Mouse (Mus musculus): ENCODE data around the gene Espn. TPM values are rescaled to one million over a fixed set of nuclear protein-coding genes. Genes with fewer than 3 reads are reported as not detected.
A peak's percentile ranks its signal among the peaks of the same experiment; 100 is the strongest.

Gene Espn
- polyA plus RNA-seq, 1 experiment from 2014 or later = 0.31 TPM

GRCm38 (mm10) chr4:152130771-152131653 is 21.2 kb downstream of the Espn start:
- H3K9ac ChIP-seq = no peak overlapping the region
- H3K27ac ChIP-seq (replicated peaks) = 0 out of 2 replicates have a peak overlapping the region, but pooled peaks have one; percentile 33
- H3K36me3 ChIP-seq = no peaks in the 10 kb centered on the region
- peaks cover 33% of the 10 kb centered on the region for H3K4me1 ChIP-seq (replicated peaks)
- ATAC-seq (ENCODE audit: low FRiP score, low read depth) = peak; percentile 78
- WGBS = under 1% methylated on average over 85 of the region's 85 CpGs
- H3K4me3 ChIP-seq = peak overlapping the region; percentile 31
- H3K4me2 ChIP-seq = peak overlapping the region; percentile 53
- H3K27me3 ChIP-seq = peaks cover 84% of the 10 kb centered on the region
- H3K9me3 ChIP-seq = no peaks in the 10 kb centered on the region

DNA sequence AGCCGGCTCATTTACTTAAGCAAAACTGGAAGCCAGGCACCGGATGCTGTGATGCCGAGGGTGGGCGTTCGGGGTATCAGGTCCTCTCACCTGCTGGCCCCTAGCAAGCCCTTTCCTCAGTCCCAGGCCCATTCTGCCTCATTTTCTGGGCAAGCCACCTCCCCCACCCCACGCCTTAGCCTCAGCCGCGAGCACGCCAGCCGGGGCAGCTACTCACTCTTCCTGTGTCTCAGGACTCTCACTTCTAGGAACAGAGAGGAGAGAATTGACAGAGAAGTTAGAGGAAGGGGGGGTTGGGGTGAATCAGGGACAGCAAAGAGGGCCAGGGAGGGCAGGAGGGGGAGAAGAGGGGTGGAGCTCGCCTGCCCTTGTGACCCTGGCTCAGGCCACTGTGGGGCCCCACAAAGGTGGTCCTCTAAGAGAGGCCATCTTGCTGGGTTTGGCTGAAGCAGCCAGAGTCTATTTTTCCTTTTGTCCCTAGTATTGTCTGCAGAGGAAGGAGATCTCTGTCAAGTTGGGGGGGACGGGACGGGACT is 22.7 kb downstream of the Espn start:
- 21% methylated on average over 13 of the region's 13 CpGs for WGBS
- H3K4me3 ChIP-seq = no peak overlapping the region
- ATAC-seq (ENCODE audit: low FRiP score, low read depth) = no peak
- no peaks in the 10 kb centered on the region for H3K9me3 ChIP-seq
- H3K36me3 ChIP-seq = no peaks in the 10 kb centered on the region
- H3K9ac ChIP-seq = no peak overlapping the region
- no peak overlapping the region for H3K27ac ChIP-seq (replicated peaks)
- peaks cover 43% of the 10 kb centered on the region for H3K4me1 ChIP-seq (replicated peaks)
- peaks cover 96% of the 10 kb centered on the region for H3K27me3 ChIP-seq
- H3K4me2 ChIP-seq = no peak overlapping the region

GRCm38 (mm10) chr4:152128784-152129183 is 23.4 kb downstream of the Espn start:
- peaks cover 43% of the 10 kb centered on the region for H3K4me1 ChIP-seq (replicated peaks)
- no peak overlapping the region for H3K4me2 ChIP-seq
- no peak for ATAC-seq (ENCODE audit: low FRiP score, low read depth)
- no peaks in the 10 kb centered on the region for H3K36me3 ChIP-seq
- H3K27ac ChIP-seq (replicated peaks) = no peak overlapping the region
- no peak overlapping the region for H3K9ac ChIP-seq
- WGBS = 49% methylated on average over 5 of the region's 5 CpGs
- peaks cover 96% of the 10 kb centered on the region for H3K27me3 ChIP-seq
- no peak overlapping the region for H3K4me3 ChIP-seq
- no peaks in the 10 kb centered on the region for H3K9me3 ChIP-seq

DNA sequence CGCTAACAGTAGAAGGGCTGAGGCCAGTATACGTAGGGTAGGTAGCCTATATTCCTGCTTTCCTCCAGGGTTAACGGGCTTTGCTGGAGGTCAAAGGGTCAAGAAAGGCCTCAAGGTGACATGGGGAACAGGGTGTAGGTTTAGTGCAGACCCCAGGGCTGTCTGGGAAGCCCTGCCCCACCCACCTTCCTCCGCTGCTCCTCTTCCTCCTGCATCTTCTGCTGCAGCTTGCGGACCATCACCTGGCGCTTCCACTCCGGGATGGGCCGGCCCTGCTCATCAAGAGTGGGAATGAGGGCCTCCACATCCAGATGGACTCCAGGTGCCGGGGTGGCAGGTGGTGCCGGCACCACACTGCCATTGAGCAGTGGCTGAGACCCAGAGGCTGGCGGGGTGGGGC is 24.3 kb downstream of the Espn start:
- peaks cover 96% of the 10 kb centered on the region for H3K27me3 ChIP-seq
- H3K9me3 ChIP-seq = no peaks in the 10 kb centered on the region
- H3K4me1 ChIP-seq (replicated peaks) = peaks cover 43% of the 10 kb centered on the region
- no peak overlapping the region for H3K27ac ChIP-seq (replicated peaks)
- no peak overlapping the region for H3K4me2 ChIP-seq
- no peak overlapping the region for H3K9ac ChIP-seq
- no peaks in the 10 kb centered on the region for H3K36me3 ChIP-seq
- ATAC-seq (ENCODE audit: low FRiP score, low read depth) = no peak
- 83% methylated on average over 11 of the region's 11 CpGs for WGBS
- H3K4me3 ChIP-seq = no peak overlapping the region

GRCm38 (mm10) chr4:152126026-152126920 is 25.9 kb downstream of the Espn start:
- WGBS = 3% methylated on average over 65 of the region's 65 CpGs
- ATAC-seq (ENCODE audit: low FRiP score, low read depth) = no peak
- Histone ChIP-seq H3K4me2 (peak overlapping the region; percentile 55), H3K4me1 (replicated peaks) (peaks cover 30% of the 10 kb centered on the region), H3K27me3 (peaks cover 96% of the 10 kb centered on the region), H3K9ac (no peak overlapping the region), H3K27ac (replicated peaks) (no peak overlapping the region), H3K9me3 (no peaks in the 10 kb centered on the region), H3K36me3 (no peaks in the 10 kb centered on the region), H3K4me3 (peak overlapping the region; percentile 24)

DNA sequence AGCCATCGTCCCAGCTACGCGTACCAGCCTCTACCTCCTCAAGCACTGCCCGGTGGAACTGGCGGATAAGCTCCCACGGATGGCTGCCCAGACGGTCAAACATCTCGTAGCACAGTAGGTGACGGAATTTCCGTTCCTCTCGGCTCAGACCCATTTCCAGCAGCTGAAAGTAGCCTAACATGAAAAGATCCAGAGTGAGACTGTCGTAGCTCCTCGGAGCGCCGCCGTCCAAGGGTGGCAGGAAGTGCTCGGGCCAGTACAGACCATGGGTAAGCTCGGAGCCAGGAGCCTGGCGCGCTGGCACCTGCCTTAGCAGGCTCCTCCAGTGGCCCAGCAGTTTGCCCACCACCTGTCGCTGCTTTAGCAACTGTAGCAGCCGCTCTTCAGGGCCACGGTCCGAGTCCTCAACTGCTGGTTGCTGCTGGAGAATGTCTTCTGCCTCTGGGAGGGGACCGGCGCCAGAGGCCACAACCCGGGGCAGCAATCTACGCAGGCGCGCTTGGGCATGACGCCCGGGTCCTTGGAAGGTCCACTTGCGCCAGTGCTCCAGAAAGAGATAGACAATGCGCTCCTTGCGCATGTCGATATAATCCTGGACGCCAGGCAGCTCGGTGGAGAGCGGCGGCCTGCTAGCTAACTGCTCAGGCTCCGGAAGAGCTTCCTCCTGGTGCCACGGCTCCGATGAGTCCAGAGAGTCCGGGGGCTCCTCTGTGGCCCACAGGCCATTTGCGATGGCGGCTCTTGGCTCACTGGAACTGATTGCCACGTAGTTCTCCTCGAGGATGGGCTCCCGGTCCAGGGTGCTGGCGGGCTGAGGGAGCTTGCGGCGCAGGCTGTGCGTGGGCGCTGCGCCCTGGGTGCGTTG is 26.8 kb downstream of the Espn start:
- no peaks in the 10 kb centered on the region for H3K36me3 ChIP-seq
- peak overlapping the region; percentile 55 for H3K4me2 ChIP-seq
- 4% methylated on average over 56 of the region's 56 CpGs for WGBS
- no peaks in the 10 kb centered on the region for H3K9me3 ChIP-seq
- H3K4me1 ChIP-seq (replicated peaks) = peaks cover 29% of the 10 kb centered on the region
- no peak for ATAC-seq (ENCODE audit: low FRiP score, low read depth)
- no peak overlapping the region for H3K9ac ChIP-seq
- no peak overlapping the region for H3K27ac ChIP-seq (replicated peaks)
- H3K4me3 ChIP-seq = peak overlapping the region; percentile 24
- peaks cover 96% of the 10 kb centered on the region for H3K27me3 ChIP-seq

- H3K4me1 ChIP-seq (replicated peaks) = peaks cover 36% of the 10 kb centered on the region
- no peak overlapping the region for H3K27ac ChIP-seq (replicated peaks)
- no peaks in the 10 kb centered on the region for H3K9me3 ChIP-seq
- no peak overlapping the region for H3K4me3 ChIP-seq
- H3K4me2 ChIP-seq = no peak overlapping the region
- no peak overlapping the region for H3K9ac ChIP-seq
- ATAC-seq (ENCODE audit: low FRiP score, low read depth) = no peak
- no peaks in the 10 kb centered on the region for H3K36me3 ChIP-seq
- WGBS = 8% methylated on average over 13 of the region's 13 CpGs
- H3K27me3 ChIP-seq = peaks cover 95% of the 10 kb centered on the region
Observed at GRCm38 (mm10) chr4:152124361-152124961, 27.7 kb downstream of the Espn start.

- Histone ChIP-seq H3K9ac (no peak overlapping the region), H3K4me1 (replicated peaks) (peaks cover 36% of the 10 kb centered on the region), H3K9me3 (no peaks in the 10 kb centered on the region), H3K27ac (replicated peaks) (no peak overlapping the region), H3K27me3 (peaks cover 95% of the 10 kb centered on the region), H3K4me2 (peak overlapping the region; percentile 38), H3K36me3 (no peaks in the 10 kb centered on the region), H3K4me3 (peak overlapping the region; percentile 2; the same call in 1 of the 2 replicates)
- ATAC-seq (ENCODE audit: low FRiP score, low read depth) = no peak
- WGBS = under 1% methylated on average over 12 of the region's 12 CpGs
Observed at GRCm38 (mm10) chr4:152121183-152121505, 31.0 kb downstream of the Espn start.

DNA sequence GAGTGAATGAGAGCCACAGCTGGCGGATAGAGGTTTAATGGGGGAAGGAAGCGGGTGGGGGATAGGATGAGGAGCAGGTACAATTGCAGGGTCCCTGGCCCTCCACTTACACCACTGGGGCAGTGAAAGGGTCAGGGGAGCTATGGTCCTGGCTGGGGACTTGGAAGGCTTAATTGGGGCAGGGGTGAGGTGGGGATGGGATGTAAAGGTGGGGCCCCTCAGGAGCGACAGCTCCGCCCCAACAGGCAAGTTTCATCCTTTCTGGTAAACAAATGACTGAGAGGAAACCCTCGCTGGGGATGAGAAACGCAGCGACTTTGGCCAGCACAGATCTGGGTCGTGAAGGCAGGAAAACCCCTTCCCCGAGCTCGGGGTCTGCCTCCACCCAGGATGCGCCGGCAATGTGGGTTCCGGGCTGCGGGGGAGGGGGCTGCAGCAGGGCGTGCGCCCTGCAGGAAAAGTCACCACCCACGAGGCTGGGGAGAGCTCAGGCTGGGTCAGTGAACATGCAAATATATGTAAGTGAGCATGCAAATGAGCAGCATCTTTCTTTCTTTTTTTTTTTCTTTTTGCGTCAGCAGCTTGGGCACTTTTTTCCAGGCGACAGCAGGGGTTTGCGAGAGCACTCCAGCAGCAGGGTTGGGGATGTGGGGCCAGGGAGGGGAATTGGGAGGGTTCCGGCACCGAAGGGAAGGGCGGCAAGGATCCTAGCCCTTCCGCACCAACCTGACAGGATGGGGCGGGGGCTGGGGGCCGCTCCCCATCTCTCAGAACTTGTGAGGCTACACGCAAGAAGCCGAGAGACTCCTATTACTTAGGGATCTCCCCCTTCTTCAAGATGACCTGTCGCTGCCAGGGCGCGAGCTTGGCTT is 31.6 kb downstream of the Espn start:
- Histone ChIP-seq H3K27ac (replicated peaks) (no peak overlapping the region), H3K9ac (no peak overlapping the region), H3K27me3 (peaks cover 95% of the 10 kb centered on the region), H3K9me3 (no peaks in the 10 kb centered on the region), H3K4me2 (peak overlapping the region; percentile 38), H3K36me3 (no peaks in the 10 kb centered on the region), H3K4me1 (replicated peaks) (peaks cover 36% of the 10 kb centered on the region), H3K4me3 (peak overlapping the region; percentile 2; the same call in 1 of the 2 replicates)
- no peak for ATAC-seq (ENCODE audit: low FRiP score, low read depth)
- 1% methylated on average over 31 of the region's 31 CpGs for WGBS
